Mouse (Mus musculus) frontal cortex, postnatal 14 days (tissue): ENCODE measurements around the gene Zfp683.

ENCODE experiments used
- DNase-seq, 2 experiments: peaks; one replicate each; pipeline ENCODE4 v3.0.0; 2022; ENCODE audit warnings: low spot score in 2 of 2

Zfp683 gene

DNA sequence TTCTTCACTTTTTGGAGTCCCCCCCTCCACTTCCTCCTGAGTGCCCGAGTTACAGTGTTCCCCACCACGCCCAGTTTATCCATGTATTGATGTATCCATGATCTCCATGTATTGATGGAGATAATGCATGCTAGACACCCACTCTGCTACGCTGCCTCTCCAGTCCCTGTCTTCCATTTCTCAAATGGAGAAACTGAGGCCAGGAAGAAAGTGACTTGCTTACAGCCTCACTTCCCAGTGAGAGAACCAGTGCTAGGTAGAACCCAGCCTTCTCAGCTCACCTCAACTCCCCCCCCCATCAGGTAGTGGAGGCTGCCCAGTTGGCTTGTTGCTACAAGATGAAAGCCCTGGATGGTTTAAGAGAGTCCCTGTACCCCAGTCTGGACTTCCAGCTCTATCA, at the start of gene Zfp683:
Zfp683 (plus strand) TSS at position 301 of the 400 bp plus-strand sequence.
- DNase-seq = no peak

DNA sequence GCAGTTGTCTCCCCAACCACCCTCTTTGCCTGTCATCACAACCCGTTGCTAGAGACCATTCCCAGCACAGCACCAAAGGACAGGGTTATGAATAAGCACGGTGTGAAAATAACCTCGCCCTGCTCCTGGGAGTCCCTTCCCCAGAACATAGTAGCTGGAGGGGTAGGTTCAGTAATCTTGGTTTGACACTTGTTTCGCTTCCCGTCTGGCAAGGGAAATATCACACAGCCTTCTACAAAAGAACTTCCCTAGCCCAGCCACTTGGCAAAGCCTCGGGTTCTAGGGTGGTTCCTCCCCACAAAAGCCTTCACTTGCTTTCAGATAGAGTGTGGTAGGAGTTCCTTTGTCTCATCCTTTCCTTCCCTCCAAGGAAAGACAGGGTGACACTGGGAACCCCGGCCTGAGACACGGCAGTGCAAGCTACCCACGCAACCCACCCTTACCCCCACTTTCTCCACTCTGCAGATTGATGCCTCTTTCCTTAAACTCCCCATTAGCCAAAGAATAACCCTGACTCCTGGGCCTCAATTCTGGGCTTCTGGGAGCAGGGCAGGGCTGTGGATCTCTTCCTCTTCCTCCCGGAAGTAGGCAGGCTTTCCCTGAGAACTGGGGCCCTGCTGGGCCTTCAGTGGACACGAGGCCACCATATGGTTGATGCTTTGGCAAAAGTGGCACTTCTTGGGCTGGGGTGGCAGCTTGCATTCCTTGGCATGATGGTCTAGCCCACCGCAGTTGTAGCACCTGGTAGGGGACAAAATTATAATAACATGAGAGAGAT, 47.9 kb upstream of the Zfp683 start:
- no peak for DNase-seq

DNA sequence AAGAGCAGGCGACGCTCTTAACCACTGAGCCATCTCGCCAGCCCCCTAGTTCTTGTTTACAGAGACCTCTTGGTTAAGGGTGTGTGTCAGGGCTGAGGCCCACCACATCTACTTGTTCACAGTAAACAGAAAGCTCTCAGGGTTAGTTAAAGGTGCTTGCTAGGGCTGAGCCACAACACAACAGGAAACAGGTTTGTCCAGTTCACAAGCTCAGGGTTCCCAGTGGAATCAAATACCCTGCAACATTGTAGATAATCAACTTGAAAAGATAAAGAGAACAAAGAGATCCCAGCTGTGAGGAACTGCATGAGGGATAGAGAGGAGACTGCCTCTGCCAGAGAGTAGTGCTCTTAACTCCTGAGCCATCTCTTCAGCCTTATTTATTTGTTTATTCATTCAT, 46.8 kb upstream of the Zfp683 start:
- no peak for DNase-seq

DNA sequence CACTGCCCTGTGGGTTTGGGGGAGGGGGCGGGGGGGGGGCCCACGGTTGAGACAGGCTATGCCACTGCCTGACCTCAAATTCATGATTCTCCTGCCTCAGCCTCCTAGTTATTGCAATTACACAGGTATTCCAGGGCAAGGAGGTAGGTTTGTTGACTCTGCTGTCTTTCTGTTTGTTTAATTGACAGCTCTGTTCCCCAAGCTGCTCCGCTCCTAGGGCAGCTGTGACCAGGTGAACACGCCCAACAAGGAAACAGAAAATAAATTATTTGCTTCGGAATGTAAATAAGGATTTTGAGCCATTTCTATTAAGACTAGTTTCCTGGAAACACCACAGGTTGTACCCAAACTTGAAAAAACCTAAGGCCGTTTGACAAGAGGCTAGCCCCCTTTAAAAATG, 43.9 kb upstream of the Zfp683 start:
- DNase-seq = no peak

DNA sequence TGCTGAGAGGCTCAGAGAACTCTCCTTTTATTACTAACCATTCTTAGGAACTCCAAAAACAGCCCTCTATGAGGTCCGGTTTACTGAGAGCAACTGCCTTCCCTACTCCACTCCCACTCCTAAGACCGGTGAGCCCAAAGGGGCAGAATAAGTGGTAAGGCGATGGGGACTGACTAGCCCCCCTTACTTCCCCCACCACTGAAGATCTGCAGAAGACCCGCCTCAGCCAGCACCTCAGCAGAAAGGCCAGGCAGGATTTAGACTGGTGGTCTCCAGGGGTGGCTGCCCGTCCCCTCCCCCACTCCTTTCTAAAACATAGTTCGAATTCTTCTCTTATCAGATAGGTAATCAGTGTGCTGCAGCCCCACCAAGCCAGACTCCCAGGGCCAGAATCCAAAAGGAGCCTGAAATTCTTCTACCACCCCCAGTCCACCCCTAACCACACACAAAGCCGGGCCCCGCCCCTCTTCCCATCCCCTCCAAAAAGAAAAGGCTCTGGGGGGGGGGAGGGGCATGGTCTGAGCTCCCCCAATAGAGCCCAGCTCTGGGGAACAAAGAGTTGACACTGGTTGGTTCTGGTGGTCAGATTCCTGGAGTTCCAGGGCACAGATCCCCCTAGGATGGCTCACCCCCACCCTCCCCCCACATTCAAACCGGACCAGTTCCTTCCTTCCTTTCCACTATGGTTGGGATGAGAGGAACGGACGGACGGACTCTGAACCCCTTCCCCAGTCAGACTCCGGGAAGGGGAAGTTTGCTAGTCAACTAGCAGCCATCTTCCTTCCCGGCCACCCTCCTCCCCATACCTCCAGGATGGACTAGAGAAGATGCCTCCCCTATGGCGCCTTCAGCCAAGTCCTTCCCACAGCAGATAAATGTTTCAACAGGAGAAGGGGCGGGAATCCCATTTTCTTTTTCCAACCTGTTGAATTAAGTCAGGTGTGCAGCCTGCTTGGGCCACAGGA, 41.9 kb upstream of the Zfp683 start:
- no peak for DNase-seq

DNA sequence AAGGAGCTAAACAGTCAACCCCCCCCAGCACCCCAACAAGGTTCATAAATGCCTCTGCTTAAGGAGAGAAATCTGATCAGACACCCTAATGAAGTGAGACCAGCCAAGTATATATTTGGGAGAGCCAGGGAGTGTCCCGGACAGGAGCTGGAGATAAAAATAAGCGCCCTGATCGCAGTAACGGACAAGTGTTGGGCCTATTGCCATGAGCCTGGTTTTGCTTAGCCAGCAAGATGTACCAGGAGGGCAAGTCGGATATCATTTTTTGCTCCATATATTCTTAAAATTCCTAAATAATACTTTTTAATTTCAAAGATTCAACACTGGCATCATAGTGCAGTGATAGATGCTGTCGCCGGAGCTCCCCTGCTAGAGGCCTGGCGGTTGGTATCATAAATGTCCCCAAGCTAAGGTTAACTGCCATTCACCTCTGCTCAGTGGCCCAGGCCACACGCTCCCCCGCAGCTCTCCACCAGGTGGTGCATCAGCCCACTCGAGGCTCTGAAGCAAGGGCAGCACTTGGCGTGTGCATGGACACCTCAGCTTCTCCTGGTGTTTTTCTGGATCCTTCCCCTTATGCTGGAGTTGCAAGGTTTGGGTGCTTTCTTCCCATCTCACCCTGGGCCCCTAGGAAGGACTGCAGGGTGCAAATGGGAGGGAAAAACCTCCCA, 40.6 kb upstream of the Zfp683 start:
- no peak for DNase-seq

DNA sequence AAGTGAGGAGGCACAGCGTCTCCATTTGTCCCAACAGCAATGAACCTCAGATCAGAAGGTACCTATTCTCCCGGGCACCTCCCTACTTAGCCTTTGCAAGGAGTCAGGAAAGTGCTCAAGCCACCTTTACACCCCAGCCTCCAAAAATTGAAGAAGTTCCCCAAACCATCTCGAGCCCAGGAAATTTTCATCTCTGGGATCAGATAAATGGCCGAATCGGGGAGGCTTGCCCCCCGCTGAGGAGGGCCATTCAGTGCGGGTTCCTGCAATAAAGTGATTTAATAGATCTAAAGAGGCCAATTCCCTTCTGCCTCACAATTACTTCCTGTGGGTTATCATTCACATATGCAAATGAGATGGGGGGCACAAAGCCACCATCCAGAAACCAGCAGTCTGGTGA, 37.4 kb upstream of the Zfp683 start:
- no peak for DNase-seq

DNA sequence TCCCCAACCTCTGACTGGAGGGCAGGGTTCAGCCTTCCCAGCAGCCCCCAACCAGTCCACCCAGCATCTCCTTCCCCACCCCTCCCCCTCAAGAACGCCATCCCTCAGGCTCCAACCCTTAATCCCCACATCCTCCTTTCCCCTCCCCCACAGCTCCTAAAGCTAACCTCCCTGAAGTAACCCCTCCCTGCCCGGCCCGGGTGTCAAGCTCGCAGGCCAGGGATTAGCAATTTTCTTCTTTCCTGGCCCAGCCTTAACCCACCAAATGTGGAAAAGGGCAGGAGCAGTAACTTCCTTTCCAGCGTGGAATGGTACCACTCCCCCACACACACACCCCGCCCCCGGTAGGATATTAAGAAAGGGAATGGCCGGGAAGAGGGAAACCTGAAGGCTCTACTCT, 36.9 kb upstream of the Zfp683 start:
- no peak for DNase-seq

DNA sequence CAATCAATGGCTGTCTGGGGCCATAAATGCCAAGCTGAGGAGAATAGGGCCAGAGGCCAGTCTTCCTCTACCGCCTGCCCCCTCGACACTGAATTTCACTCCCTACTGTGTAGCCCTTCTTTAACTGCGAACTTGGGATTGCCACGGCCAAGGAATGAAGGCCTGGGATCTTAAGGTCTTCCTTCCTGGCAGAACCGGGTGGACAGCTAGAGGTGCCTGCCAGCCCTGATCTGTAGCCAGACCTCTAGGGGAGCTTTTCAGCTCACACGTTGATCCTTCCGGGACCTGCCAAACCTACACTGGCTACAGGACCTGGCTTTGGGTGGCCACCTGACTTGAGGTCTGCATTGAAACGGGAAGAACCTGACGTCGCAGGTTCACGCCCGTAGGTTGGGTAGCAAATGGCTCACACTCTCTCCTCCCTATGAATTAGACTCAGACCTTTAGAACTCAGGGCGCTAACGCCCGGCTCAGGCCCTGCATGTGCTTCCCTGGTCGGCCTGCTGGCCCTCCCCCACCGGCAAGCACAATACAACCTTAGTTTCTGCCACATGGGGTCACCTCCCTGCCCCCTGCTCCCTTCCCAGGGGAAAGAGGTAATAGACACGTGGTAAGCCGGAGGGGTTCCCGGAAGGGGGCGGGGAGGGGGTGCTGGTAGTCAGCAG, 36.3 kb upstream of the Zfp683 start:
- DNase-seq = no peak

DNA sequence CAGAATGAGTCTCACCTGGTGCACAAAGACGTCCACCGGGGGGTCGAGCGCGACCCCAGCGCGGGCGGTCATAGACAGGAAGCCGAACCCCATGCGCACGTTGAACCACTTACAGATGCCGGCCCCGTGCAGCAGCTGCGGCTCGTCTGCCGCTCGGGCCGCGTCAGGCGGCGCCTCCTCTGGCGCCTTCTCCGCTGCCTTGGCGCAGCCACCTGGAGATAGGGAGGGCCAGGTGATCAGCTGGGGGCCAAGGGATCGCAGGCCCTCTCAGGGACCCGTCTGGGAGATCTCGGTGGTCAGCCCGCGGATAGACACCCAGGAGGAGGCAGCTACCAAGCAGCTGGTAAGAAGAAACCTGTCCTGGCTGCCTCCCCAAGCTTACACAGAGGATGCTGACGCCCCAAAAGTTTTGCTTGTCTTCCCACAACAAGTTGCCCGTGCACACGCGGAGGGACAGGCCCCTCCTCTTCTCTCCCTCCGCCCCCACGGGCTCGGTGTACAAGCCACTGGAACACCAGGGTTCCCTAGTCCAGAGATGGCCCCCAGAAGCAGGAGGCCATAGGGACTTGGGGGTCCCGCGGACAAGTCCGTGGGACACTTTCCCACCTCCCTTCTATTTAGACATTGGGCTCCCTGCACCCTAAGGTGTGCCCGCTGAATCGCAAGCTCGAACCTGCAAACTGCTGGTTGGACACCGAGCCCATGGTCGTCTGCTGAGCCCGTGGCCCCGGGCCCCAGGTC, 35.4 kb upstream of the Zfp683 start:
- no peak for DNase-seq

DNA sequence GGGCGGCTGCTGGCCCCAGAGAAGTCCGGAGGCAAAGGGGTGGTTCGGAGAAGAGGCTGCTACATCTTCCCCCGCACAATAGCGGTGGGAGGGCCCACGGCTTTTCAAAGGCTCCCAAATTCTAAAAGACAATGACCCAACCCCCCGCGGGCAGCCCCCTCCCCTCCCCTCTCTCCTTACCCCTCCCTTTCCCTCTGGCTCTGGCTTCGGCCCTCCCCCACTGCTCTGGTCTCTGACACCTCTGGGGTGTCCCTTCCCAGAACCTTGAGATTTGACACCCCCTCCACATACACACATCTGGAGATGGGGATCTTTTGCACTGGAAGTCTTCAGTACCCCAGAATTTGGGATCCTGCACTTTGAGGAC, 34.9 kb upstream of the Zfp683 start, which contains the start of gene Lin28a:
Lin28a (minus strand) TSS at position 63 of the 367 bp plus-strand sequence.
- no peak for DNase-seq

DNA sequence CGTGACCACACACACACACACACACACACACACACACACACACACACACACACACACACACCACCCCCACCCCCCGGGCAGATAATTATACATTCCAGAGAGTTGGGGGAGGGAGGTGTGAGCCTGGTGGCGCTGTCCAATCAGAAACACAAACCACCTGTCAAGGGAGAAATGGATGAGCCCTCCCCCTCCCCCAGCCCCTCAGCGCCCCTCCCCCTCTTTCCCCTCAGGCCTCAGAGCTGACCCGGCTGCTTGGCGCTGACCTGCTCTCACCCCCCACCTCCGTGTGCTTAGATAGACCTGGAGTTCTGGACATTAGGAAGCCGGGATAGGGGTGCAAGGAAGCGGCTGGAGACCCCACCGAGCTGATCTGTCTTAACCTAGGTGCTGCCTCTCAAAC, 34.4 kb upstream of the Zfp683 start:
- no peak for DNase-seq

DNA sequence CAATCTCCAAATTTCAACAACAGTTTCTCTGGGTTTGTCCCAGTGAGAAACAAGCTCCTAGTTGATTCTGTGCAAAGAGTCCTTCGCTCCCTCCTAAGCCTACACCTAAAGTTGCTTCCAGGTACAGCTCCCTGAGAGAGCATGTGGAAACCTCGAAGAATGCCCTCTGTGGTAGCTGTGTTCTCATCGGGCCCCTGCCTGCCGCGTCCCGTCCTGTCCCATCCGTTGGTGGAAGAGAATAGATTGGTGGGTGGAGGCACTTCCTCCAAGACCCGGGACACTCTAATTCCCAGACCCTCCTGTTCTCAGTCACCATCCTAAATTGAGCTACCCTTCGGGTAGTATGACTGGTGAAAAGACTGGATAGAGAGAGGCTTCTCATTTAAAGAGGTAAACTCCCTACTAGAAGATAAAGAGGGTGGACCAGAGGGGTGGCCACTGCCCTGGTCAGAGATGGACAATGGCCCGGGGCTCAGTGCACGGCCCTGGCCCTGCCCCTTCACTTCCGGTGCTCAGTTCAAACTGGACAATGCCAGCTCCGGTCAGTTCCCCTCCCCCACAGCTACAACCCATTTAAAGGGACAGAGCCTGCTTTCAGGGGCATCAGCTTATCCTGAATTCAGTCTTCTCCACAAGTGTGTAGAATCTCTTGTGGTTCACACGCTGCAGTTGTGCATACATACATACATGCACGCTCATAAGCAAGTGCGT, 33.8 kb upstream of the Zfp683 start:
- no peak for DNase-seq

DNA sequence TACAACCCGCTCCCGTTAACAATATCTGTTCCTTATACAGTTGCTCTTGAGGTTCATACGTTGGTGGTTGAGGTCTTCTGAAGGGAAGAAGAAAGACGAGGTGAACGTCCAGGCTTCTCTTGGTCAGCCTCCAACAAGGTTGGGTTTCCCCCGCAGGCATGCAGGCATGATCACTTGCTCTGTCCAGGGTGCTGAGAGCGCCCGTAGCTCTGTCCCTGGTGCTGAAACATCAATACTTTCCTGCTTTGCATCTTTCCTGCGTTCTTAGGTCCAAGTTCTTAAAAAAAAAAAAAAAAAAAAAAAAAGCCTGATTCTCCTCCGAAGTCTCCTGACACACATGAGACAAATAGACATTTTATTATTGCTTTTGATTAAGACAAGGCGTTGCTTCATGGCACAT, 33.0 kb upstream of the Zfp683 start:
- no peak for DNase-seq

DNA sequence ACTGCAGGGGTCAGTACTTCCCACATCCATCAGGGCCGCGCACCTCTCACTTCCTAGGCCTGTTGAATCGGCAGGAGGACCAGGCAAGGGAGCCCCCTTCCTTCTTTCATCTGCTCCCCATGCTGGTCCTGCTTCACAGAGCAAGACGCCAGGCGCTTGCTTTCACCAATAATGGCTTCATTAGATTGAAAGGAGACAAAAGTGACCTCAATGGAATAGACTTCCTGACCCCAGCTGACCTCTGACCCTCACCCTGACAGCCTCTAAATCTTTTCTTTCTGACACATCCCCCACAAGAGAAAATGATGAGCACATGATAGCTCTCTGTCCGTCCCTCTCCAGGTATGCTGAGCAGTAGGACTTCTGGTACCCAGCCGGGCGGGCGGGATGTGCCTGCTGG, 27.8 kb upstream of the Zfp683 start:
- no peak for DNase-seq

DNA sequence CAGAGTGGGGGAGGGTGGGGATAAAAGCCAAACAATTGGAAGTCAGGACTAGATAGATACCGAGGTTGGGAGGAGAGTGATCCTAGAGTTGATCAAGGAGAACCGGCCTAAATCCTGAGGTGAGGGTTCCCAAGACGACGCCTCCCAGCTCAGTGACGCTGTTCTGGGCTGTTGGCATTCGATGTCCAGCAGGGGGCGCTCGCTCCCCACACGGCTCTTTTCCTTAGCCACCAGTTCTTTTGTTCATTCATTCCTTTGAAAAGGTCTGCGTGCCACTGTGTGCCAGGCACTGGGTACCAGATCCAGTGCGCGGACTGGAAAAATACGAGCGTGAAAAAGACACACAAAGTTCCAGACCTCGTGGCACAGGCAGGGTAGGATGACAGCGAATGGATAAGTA, 17.7 kb upstream of the Zfp683 start:
- DNase-seq = peak; percentile 41 to 77

DNA sequence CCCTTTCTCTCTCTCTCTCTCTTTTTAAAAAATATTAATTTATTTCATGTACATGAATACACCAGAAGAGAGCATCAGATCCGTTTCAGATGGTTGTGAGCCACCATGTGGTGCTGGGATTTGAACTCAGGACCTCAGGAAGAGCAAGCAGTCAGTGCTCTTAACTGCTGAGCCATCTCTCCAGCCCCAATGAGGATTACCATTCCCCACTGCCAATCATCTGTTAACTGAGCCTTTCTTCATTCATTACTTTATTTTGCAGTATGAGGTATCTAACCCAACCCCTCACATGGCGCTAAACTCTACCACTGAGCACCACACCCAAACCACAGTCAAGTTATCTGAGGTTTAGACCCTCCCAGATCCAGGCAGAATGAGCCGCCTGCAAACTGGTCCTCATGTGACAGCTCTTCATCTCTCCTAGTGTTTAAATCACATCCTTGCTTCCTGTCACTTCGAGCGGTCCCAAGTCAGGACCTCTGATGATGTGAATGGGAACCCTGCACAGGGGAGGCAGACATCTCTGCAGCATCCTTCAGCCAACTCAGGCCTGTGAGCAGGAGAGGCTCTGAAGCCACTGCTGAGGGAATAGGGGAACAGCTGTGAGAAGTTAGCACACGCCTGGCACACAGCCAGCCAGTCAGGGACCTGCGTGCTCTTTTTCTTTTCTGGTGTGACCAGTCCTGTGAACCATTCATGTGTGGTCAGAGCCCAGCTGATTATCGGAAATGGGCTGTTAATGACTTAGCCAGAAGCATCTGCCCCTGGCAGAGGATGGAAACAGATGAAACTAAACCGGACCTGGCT, 12.1 kb upstream of the Zfp683 start:
- DNase-seq = no peak

DNA sequence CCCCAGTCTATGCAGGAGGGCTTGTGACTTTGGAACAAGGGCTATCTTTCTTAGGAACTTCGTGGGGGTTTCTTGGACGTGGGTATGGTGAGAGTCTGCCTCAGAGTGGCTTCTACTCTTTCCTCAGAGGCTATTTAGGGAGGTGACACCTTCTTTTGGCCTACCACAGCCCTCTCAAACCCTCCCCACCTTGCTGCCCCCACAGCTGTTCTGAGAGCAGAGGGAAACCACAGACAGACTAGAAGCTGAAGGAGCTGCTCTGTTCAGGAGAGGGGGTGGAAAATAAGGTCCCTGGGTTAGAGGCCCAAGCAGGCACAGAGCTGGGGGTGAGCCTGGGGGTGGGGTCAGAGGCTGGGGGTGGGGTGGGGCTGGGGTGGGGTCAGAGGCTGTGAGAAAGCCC, 10.6 kb upstream of the Zfp683 start:
- DNase-seq = no peak

DNA sequence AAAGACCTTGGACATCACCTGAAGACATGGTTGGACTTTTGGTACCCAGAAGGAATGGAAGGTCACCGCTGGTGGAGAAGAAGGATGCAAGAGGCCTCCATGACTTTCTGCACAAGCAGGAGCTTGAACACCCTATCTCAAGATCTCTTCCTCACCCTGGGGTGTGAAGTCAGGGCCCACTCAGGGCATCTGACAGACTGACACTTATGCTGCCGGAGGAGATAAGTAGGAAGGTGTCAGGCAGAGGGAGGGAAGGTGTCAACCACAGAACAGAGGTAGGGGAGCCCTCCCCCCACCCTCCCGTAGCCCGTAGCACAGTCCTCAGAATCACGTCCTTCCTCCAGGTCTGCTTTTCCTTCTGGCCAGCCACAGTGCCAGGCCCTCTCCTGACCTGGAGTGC, 6.0 kb upstream of the Zfp683 start:
- no peak for DNase-seq

DNA sequence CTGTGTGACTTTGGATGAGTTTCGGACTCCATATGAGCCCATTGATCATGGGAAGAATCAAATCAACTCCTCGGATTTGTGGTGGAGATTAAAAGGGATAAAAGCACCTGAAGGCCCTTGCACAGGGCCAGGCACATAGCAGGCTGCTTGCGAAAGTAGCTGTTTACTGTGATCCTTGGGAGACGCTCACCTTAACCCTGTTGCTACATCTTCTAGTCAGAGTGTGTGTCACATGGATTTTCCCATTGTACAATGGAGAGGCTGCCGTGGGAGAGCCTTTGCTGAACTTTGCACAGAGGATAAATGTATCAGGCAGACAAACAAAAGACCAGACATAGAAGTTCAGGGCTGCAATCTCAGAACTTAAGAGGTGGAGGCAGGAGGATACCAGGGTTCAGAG, 1.7 kb upstream of the Zfp683 start:
- DNase-seq = no peak
